Mouse (Mus musculus) lung, embryonic 16.5 days (tissue): ENCODE results near the gene Abcc2. TPM values are rescaled to one million over a fixed set of nuclear protein-coding genes. Genes with fewer than 3 reads are reported as not detected.

Source experiments
- ATAC-seq: fragments of 200-750 bp; cut with Nextera tagmentation; 2 replicates; pipeline ENCODE4 v1.8.0; 2017; ENCODE audit warnings: low read depth, mild to moderate bottlenecking, moderate library complexity
- H3K27ac ChIP-seq: fragments of 300-500 bp; sonication (generic); 2 replicates; pipeline ENCODE4 v1.5.1; 2014; ENCODE audit warnings: mild to moderate bottlenecking, control low read depth, low read length
- H3K27me3 ChIP-seq: fragments of 300-500 bp; sonication (generic); 2 replicates; pipeline ENCODE4 v1.6.1; 2014; ENCODE audit warnings: low read depth, low read length, mixed read lengths; ENCODE audit not compliant: control insufficient read depth, insufficient read depth
- H3K36me3 ChIP-seq: fragments of 300-500 bp; sonication (generic); 2 replicates; pipeline ENCODE4 v1.6.1; 2014; ENCODE audit warnings: low read length; ENCODE audit not compliant: control insufficient read depth, insufficient read depth
- H3K4me1 ChIP-seq: fragments of 300-500 bp; sonication (generic); replicated peaks from 2 replicates; pipeline ENCODE4 v1.6.1; 2014; ENCODE audit warnings: low read length, mixed read lengths; ENCODE audit not compliant: control insufficient read depth, insufficient read depth
- H3K4me2 ChIP-seq: fragments of 300-500 bp; sonication (generic); 2 replicates; pipeline ENCODE4 v1.6.1; 2014; ENCODE audit warnings: low read depth, low read length, control low read depth
- H3K4me3 ChIP-seq: fragments of 300-500 bp; sonication (generic); 2 replicates; pipeline ENCODE4 v1.5.1; 2014; ENCODE audit warnings: mild to moderate bottlenecking, low read length, control low read depth
- H3K9ac ChIP-seq: fragments of 300-500 bp; sonication (generic); 2 replicates; pipeline ENCODE4 v1.6.1; 2014; ENCODE audit warnings: low read length, control low read depth
- H3K9me3 ChIP-seq: fragments of 300-500 bp; sonication (generic); 2 replicates; pipeline ENCODE4 v1.6.1; 2016; ENCODE audit warnings: low read length; ENCODE audit not compliant: control insufficient read depth
- WGBS: fragments of 180-500 bp; shearing (Covaris S2); extraction: QIAGEN DNeasy Blood & Tissue Kit; methylation state at CpG from one replicate; pipeline ENCODE4 v1.1.7; 2014; 5-methylcytosine and 5-hydroxymethylcytosine counted together
- polyA plus RNA-seq: library from polyadenylated mRNA; unstranded; fragments of >200 nt; fragmentation: Nextera tagmentation; extraction: Ambion mirVana; gene quantifications from 2 replicates; pipeline ENCODE4 v1.2.1, GENCODE M21; 2015

Gene Abcc2
- polyA plus RNA-seq, 1 experiment from 2014 or later = not detected

- no peaks in the 10 kb centered on the region for H3K4me1 ChIP-seq
- no peak overlapping the region for H3K4me2 ChIP-seq
- H3K36me3 ChIP-seq = no peaks in the 10 kb centered on the region
- H3K27me3 ChIP-seq = no peaks in the 10 kb centered on the region
- H3K9me3 ChIP-seq = no peaks in the 10 kb centered on the region
- H3K9ac ChIP-seq = no peak overlapping the region
- H3K4me3 ChIP-seq = no peak overlapping the region
- ATAC-seq = no peak
- no peak overlapping the region for H3K27ac ChIP-seq
- WGBS = 64% methylated on average over 8 of the region's 8 CpGs
These were observed 13.5 kb downstream of the Abcc2 start for GRCm38 (mm10) chr19:43795511-43795910.

- Histone ChIP-seq H3K9ac (no peak overlapping the region), H3K9me3 (no peaks in the 10 kb centered on the region), H3K4me2 (no peak overlapping the region), H3K4me1 (no peaks in the 10 kb centered on the region), H3K27ac (no peak overlapping the region), H3K36me3 (no peaks in the 10 kb centered on the region), H3K4me3 (no peak overlapping the region), H3K27me3 (no peaks in the 10 kb centered on the region)
- ATAC-seq = no peak
- 63% methylated on average over 5 of the region's 5 CpGs for WGBS
These were observed 15.2 kb downstream of the Abcc2 start for GRCm38 (mm10) chr19:43797216-43797615.

- Histone ChIP-seq H3K27ac (no peak overlapping the region), H3K36me3 (no peaks in the 10 kb centered on the region), H3K27me3 (no peaks in the 10 kb centered on the region), H3K9ac (no peak overlapping the region), H3K4me3 (no peak overlapping the region), H3K9me3 (no peaks in the 10 kb centered on the region), H3K4me1 (no peaks in the 10 kb centered on the region), H3K4me2 (no peak overlapping the region)
- ATAC-seq = no peak
- WGBS = 72% methylated on average over 9 of the region's 9 CpGs
These were observed 19.5 kb downstream of the Abcc2 start for GRCm38 (mm10) chr19:43801427-43802051.

GRCm38 (mm10) chr19:43803866-43804265 is 21.9 kb downstream of the Abcc2 start:
- H3K4me1 ChIP-seq = no peaks in the 10 kb centered on the region
- no peak overlapping the region for H3K4me3 ChIP-seq
- ATAC-seq = no peak
- 80% methylated on average over 10 of the region's 10 CpGs for WGBS
- no peaks in the 10 kb centered on the region for H3K9me3 ChIP-seq
- no peak overlapping the region for H3K9ac ChIP-seq
- H3K27me3 ChIP-seq = no peaks in the 10 kb centered on the region
- no peak overlapping the region for H3K4me2 ChIP-seq
- H3K27ac ChIP-seq = no peak overlapping the region
- H3K36me3 ChIP-seq = no peaks in the 10 kb centered on the region

GRCm38 (mm10) chr19:43809331-43809730 is 27.3 kb downstream of the Abcc2 start:
- 47% methylated on average over 4 of the region's 4 CpGs for WGBS
- no peak overlapping the region for H3K4me3 ChIP-seq

GRCm38 (mm10) chr19:43811419-43811818 is 29.4 kb downstream of the Abcc2 start:
- no peaks in the 10 kb centered on the region for H3K27me3 ChIP-seq
- no peak overlapping the region for H3K4me3 ChIP-seq
- no peaks in the 10 kb centered on the region for H3K4me1 ChIP-seq
- no peak for ATAC-seq
- H3K36me3 ChIP-seq = no peaks in the 10 kb centered on the region
- H3K9ac ChIP-seq = no peak overlapping the region
- 64% methylated on average over 4 of the region's 4 CpGs for WGBS
- H3K4me2 ChIP-seq = no peak overlapping the region
- no peaks in the 10 kb centered on the region for H3K9me3 ChIP-seq
- no peak overlapping the region for H3K27ac ChIP-seq

More at GRCm38 (mm10) chr19:43809331-43809730, 27.3 kb downstream of the Abcc2 start:
- no peaks in the 10 kb centered on the region for H3K36me3 ChIP-seq
- no peaks in the 10 kb centered on the region for H3K27me3 ChIP-seq
- no peak overlapping the region for H3K9ac ChIP-seq
- H3K4me2 ChIP-seq = no peak overlapping the region
- H3K9me3 ChIP-seq = no peaks in the 10 kb centered on the region
- H3K27ac ChIP-seq = no peak overlapping the region
- no peaks in the 10 kb centered on the region for H3K4me1 ChIP-seq
- ATAC-seq = no peak

GRCm38 (mm10) chr19:43813315-43813714 is 31.3 kb downstream of the Abcc2 start:
- 82% methylated on average over 10 of the region's 10 CpGs for WGBS
- ATAC-seq = no peak
- Histone ChIP-seq H3K27me3 (no peaks in the 10 kb centered on the region), H3K27ac (no peak overlapping the region), H3K36me3 (no peaks in the 10 kb centered on the region), H3K4me1 (no peaks in the 10 kb centered on the region), H3K4me2 (no peak overlapping the region), H3K9me3 (no peaks in the 10 kb centered on the region), H3K9ac (no peak overlapping the region), H3K4me3 (no peak overlapping the region)

- Histone ChIP-seq H3K4me3 (peak overlapping the region; percentile 36), H3K4me2 (peak overlapping the region; percentile 42), H3K27me3 (no peaks in the 10 kb centered on the region), H3K9me3 (no peaks in the 10 kb centered on the region), H3K4me1 (no peaks in the 10 kb centered on the region), H3K9ac (peak overlapping the region; percentile 39), H3K36me3 (no peaks in the 10 kb centered on the region), H3K27ac (no peak overlapping the region)
- 51% methylated on average over 14 of the region's 14 CpGs for WGBS
- no peak for ATAC-seq
These were observed 33.8 kb downstream of the Abcc2 start for GRCm38 (mm10) chr19:43815661-43816414.

- no peak overlapping the region for H3K4me3 ChIP-seq
- H3K36me3 ChIP-seq = no peaks in the 10 kb centered on the region
These were observed 44.9 kb downstream of the Abcc2 start for GRCm38 (mm10) chr19:43826855-43827254.

More at GRCm38 (mm10) chr19:43826855-43827254, 44.9 kb downstream of the Abcc2 start:
- Histone ChIP-seq H3K27me3 (no peaks in the 10 kb centered on the region), H3K9ac (no peak overlapping the region), H3K27ac (no peak overlapping the region), H3K9me3 (no peaks in the 10 kb centered on the region), H3K4me2 (no peak overlapping the region), H3K4me1 (no peaks in the 10 kb centered on the region)
- ATAC-seq = no peak
- 48% methylated on average over 8 of the region's 8 CpGs for WGBS
